Mouse (Mus musculus) megakaryocyte-erythroid progenitor cell, adult 5-6 weeks (primary cell): ENCODE results near the gene Fbxl7. TPM values are rescaled to one million over a fixed set of nuclear protein-coding genes. Genes with fewer than 3 reads are reported as not detected.
"Not testable (repeated sequence)": the region's sequence is repeated elsewhere in the genome, so short reads cannot be mapped to it uniquely, and the experiment has no call there.

Experiments
- ATAC-seq: replicated peaks from 2 replicates; pipeline ENCODE4 v1.8.0; 2016; ENCODE audit warnings: mild to moderate bottlenecking, inconsistent platforms; ENCODE audit not compliant: severe bottlenecking, poor library complexity, low FRiP score, low TSS enrichment
- total RNA-seq, 2 experiments: library from RNA; stranded (forward) in 1 of 2; stranded (reverse) in 1 of 2; fragments of 200-1000, 215-1000 nt in 1 of 2; fragments of >200 nt in 1 of 2; fragmentation: Nextera tagmentation in 1 of 2; gene quantifications; 2 replicates each; pipeline ENCODE4 v1.2.3; 2014 to 2017

Gene Fbxl7
- total RNA-seq, 2 experiments from 2014 or later, result not detected

GRCm38 (mm10) chr15:26831141-26831540 lies 64.2 kb downstream of the Fbxl7 start:
- no peak for ATAC-seq

DNA sequence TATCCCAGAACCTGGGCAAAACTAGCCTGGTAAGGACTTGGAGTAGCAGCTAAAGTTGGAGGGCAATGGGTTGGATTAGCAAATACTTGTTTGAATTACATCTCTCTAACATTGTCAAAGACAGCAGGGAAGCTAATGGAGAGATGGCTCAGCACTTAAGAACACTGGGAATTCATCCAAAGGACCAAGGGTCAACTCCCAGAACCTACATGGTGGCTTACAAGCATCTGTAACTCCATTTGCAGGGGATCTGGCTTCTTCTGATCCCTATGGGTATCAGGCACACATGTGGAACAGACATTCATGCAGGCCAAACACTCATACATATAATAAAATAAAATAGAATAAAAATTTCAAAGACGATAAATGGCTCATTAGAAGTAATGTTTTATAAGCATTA lies 78.4 kb downstream of the Fbxl7 start:
- ATAC-seq, result no peak

GRCm38 (mm10) chr15:26812856-26813255 lies 82.5 kb downstream of the Fbxl7 start:
- ATAC-seq, result no peak

DNA sequence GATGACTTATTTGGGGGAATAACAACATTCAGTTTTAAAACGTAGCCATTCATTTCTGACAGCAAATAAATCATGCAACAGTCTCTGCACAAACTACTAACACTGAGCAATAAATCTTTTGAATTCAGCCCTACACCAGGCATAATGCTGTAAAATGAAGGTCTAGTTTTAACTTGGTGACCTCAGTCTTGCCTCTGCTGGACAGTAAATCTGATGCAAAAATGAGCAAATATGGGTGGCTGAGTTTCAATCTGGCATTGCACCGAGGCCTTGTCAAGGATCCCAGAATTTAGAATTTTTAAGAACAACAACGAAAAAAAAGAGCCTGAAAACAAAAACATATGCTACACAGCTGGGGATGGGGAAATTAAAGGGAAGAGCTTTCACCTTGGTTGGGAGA lies 85.8 kb downstream of the Fbxl7 start:
- no peak for ATAC-seq

DNA sequence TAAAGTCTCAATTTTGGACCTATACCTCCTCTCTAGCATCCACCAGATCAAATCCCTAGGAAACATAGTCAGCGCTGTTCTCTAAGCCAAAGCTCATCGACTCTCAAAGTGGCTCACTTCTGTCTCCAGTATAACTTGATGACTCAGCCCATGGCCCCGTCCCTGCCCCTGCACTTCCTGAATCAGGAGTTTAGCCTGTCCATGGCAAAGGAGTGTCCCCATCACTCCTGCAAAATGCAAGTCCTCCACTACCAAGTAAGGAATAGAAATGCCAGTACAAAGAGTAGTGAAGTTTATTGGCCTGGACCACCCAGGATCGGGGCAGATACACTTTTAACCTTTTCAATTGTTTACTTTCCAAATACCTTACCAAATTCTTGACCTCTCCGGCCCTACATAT lies 91.3 kb downstream of the Fbxl7 start:
- no peak for ATAC-seq

DNA sequence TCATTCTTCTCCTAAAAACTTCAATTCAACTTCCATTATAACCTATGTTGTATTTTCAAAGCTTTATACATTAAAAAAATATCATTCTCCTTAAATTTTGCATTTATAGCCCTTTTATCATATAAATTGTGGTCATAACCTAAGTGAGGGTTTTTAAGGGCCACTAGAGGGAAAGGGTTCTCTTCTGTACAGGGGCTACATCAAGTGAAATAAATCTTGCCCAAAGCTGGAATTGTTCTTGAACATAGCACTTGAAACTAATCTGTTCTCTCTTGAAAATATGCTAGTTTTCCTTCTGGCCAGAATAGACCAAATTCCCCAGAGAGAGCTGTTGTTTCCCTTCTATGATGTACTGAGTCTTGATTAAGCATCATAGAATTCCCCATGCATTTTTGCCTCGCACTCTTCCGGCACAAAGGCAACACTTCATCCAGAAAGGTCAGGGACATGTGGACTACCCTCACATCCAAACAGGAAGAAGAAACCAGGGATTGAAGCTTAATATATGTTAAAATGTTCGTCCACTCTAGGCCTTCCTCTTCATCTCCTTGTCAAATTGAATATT lies 95.8 kb downstream of the Fbxl7 start:
- no peak for ATAC-seq

DNA sequence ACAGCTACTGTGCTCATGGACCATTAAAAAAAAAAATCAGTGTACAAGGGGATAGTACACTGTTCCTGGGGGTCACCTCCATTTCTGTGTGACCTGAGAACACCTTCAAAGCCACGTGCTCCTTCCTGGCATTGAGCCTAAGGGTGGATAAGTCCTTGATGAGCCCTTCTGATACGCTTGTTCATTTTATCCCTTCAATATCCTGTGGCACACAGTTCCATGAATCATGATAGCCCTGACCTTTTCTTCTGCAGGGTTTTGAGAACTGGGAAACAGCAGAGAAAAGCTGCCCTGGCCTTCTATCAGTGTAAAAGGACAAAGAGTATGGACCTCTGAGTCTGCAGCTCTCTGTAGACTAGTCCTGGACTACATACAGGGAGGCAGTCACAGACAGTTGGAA lies 99.4 kb downstream of the Fbxl7 start:
- ATAC-seq, result no peak

GRCm38 (mm10) chr15:26795518-26795917 lies 99.9 kb downstream of the Fbxl7 start:
- ATAC-seq, result no peak

DNA sequence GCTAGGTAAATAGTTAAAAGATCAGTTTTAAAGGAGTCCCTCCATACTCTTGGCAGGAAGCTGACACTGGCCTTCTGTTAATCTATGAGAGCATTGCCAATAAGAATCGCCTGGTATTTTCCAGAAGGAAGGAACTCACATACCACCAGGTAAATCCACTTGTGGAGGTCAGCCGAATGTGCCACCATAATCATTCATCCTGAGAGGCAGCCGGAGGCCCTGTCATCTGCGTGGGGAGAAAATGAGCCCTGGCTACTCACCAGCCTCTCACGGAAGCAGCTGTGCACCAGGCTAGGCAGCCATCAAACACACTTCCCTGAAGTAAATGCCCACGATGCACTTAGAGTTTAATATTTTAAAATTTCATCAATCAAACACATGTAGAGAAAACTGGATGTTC lies 108.2 kb downstream of the Fbxl7 start:
- ATAC-seq, result no peak

DNA sequence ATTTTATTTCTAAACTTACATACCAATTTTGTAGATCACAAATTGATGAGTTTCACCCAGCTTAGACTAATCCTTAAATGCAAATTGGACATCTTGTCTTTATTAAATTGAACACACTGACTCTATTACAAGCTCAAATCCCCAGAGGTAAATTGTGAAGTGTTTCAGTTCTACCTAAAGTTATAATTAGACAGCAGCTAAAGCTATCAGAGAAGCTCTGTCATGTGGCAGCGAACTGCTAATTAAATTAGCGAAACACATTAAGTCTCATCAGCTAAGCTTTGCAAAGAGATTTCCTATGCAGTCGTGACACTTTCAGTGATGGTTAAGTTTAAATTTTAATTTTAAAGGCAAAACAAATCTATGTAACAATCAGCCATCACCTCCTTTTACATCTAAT lies 114.8 kb downstream of the Fbxl7 start:
- ATAC-seq, result no peak

DNA sequence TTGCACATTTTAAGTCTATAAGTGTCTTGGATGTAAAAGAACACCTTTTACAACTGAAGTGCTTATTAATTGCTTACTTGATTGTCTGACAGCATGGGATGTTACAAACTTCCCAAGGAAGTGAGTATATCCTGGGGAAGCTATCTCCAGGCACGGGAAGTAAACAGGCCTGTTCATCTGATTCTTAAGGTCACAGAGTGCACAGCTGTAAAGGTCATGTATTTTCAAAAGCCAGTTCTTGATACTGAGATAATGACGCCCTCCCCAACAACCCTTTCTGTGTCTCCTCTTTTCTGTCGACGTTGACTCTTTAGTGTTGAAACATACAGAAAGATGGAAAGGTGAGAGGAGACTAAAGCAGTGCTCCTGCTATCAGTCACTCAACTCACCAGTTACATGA lies 116.3 kb downstream of the Fbxl7 start:
- no peak for ATAC-seq

- ATAC-seq, result no peak
Observed at GRCm38 (mm10) chr15:26775720-26776119, 119.7 kb downstream of the Fbxl7 start.

DNA sequence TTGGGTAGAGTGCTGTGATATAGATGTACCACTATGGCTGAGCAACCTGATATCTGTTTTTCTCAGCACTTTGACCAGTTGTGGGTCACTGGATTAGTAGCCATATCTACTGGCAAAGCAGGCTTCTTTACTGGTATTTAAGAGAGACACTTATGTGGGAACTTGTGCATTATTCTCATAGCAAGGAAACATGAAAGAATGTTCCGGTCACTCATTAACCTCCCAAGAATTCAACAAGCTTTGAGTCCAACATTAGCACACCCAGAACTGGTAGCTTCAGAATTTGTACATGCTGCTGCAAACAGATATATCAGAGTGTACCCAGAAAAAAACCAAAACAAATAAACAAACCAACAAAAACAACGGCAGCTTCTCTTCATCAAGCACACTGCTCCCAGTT lies 120.5 kb downstream of the Fbxl7 start:
- ATAC-seq, result no peak

DNA sequence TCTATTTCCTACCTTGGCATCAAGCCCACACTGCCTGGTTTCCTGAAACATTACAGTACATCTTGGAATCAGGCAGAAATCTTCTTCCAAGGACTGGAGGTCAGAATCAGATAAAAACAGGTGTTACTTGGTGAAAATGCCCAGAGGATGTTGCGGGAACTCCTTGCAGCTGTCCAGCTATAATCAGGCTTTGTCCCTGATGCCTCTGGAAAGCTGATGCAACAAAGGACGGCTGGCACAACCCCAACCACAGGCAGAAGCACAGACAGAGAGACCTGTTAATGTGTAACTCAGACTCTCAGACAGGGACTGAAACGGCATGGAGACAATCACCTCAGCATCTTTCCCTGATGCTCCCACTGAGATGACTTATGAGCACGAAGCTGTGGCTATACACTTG lies 133.7 kb downstream of the Fbxl7 start:
- ATAC-seq, result no peak

DNA sequence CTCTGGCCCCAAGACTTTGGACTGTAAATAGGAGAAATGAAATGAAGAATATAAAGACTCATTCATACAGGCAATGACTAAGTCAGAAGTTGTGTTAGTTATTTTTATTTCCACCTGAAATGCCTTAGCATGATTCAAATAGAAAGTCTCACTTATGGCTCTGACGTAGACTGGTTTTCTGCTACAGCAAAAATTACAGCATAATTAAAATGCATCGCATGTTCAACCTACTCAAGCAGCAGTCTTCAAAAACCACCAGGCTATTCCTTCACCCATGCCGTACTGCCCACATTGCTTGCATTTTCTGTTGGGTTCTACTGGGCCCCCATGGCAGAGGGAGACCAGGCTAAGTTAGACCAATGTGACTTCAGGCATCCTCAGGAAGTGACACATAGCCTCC lies 146.9 kb downstream of the Fbxl7 start:
- no peak for ATAC-seq

GRCm38 (mm10) chr15:26732366-26732765 lies 163.0 kb downstream of the Fbxl7 start:
- no peak for ATAC-seq

GRCm38 (mm10) chr15:26730760-26731159 lies 164.6 kb downstream of the Fbxl7 start:
- ATAC-seq, result no peak

DNA sequence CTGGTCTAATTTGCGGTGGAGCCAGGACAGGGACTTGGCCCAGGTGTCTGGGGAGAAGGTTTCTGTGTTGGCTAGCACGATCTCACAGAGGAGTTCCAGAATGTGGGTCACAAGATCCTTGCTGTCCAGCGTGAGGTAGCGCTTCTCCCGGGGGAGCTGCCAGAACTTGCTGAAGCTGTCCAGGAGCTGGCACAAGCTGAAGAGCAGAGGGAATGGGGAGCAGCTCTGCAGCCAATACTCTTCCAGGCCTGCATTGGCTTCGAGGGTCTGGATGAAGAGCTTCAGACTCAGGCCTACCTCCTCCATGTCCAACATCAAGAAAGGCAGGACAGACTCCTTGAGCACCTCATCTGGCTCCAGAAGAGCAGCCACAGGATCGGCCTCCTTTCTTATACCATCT lies 166.0 kb downstream of the Fbxl7 start:
- not testable (repeated sequence) for ATAC-seq

GRCm38 (mm10) chr15:26718390-26719036 lies 176.9 kb downstream of the Fbxl7 start:
- ATAC-seq, result no peak

DNA sequence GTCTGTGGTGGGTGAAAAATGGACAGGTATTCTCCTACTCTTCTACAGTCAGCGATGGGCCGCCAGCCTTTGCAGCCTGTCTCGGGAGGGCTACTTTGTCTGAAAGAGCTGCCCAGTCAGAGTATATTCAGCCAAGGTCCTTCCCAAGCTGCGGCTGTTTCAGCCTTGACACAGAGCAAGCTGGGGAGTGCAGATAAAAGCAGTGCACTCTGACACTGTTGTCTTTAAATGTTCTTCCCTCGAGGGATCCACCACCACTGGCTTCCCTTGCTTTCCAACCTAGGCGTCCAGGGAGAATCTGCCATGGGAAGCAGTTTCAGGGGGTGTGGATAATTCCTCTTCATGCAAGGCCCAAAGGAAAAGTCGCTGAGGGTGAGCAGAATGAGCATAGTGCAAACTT lies 177.4 kb downstream of the Fbxl7 start:
- no peak for ATAC-seq

DNA sequence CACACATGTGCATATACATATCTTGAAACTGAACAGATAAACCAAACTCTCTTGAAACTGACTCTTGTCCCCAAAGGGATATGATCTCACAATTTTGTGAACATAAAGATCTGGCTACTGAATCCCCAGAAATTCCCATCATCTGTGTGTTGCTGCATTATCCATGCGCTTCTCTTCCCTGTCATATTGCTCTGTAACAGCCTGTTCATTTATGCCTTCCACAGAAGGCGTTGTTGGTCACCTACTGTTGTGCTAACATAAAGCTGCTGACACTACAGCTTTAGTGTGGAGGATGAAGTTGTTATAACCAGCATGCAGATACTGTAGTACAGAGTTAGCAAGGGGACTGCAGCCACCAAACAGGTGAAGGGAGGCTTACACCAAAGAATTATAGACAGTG lies 179.2 kb downstream of the Fbxl7 start:
- no peak for ATAC-seq

DNA sequence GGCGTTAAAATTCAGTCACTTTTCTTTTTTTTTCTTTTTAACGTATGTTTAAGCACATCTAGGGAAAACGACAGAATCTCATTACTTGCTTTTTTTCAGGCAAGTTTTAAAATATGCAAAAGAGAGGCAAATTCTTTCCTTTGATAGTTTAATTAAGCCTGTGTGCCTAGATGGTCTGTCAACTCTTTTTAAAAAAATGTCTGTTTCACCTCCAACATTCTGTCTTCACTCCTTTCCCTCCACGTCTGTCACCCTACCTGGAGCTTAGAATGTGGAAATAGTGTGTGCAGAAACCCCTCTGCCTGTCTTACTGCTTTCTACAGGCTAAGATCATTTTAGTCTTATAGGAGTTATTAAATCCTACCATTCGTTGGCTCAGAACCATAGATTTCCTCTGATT lies 179.7 kb downstream of the Fbxl7 start:
- no peak for ATAC-seq
